Mouse (Mus musculus) embryonic facial prominence, embryonic 15.5 days (tissue): Measurements from ENCODE around the gene Grb10. TPM values are rescaled to one million over a fixed set of nuclear protein-coding genes. Genes with fewer than 3 reads are reported as not detected.
A peak's percentile ranks its signal among the peaks of the same experiment; 100 is the strongest.

Experiments used
- ATAC-seq: fragments of 200-750 bp; cut with Nextera tagmentation; 2 replicates; pipeline ENCODE4 v1.8.0; 2017; ENCODE audit warnings: low read depth, moderate TSS enrichment; ENCODE audit not compliant: insufficient number of reproducible peaks, low FRiP score, low TSS enrichment
- H3K27ac ChIP-seq: fragments of 300-500 bp; sonication (generic); replicated peaks from 2 replicates; pipeline ENCODE4 v1.5.1; 2015; ENCODE audit warnings: mild to moderate bottlenecking, inconsistent platforms
- H3K27me3 ChIP-seq: fragments of 300-500 bp; sonication (generic); 2 replicates; pipeline ENCODE4 v1.6.1; 2015; ENCODE audit warnings: inconsistent platforms
- H3K36me3 ChIP-seq: fragments of 300-500 bp; sonication (generic); 2 replicates; pipeline ENCODE4 v1.6.1; 2015; ENCODE audit warnings: mild to moderate bottlenecking, inconsistent platforms
- H3K4me1 ChIP-seq: fragments of 300-500 bp; sonication (generic); 2 replicates; pipeline ENCODE4 v1.6.1; 2015; ENCODE audit warnings: inconsistent platforms
- H3K4me2 ChIP-seq: fragments of 300-500 bp; sonication (generic); replicated peaks from 2 replicates; pipeline ENCODE4 v1.6.1; 2015; ENCODE audit warnings: mild to moderate bottlenecking, inconsistent platforms
- H3K4me3 ChIP-seq: fragments of 300-500 bp; sonication (generic); replicated peaks from 2 replicates; pipeline ENCODE4 v1.5.1; 2015; ENCODE audit warnings: mild to moderate bottlenecking, inconsistent platforms
- H3K9ac ChIP-seq: fragments of 300-500 bp; sonication (generic); 2 replicates; pipeline ENCODE4 v1.6.1; 2015; ENCODE audit warnings: inconsistent platforms
- H3K9me3 ChIP-seq: fragments of 300-500 bp; sonication (generic); replicated peaks from 2 replicates; pipeline ENCODE4 v1.6.1; 2016; ENCODE audit warnings: inconsistent platforms
- WGBS: fragments of 180-500 bp; shearing (Covaris S2); methylation state at CpG from one replicate; pipeline ENCODE4 v1.1.7; 2015; 5-methylcytosine and 5-hydroxymethylcytosine counted together
- polyA plus RNA-seq: library from polyadenylated mRNA; unstranded; fragments of >200 nt; fragmentation: Nextera tagmentation; extraction: Ambion mirVana; gene quantifications from 2 replicates; pipeline ENCODE4 v1.2.1, GENCODE M21; 2015

Grb10 gene
- polyA plus RNA-seq, 1 experiment from 2014 or later: 396 TPM

GRCm38 (mm10) chr11:11944814-11945213 is 93.7 kb downstream of the Grb10 start:
- no peak for ATAC-seq
- Histone ChIP-seq H3K4me1 (peaks cover 25% of the 10 kb centered on the region), H3K36me3 (peaks cover 31% of the 10 kb centered on the region), H3K27ac (0 out of 2 replicates have a peak overlapping the region, but pooled peaks have one; percentile 11), H3K4me3 (no peak overlapping the region), H3K27me3 (no peaks in the 10 kb centered on the region), H3K9ac (no peak overlapping the region), H3K9me3 (no peaks in the 10 kb centered on the region), H3K4me2 (no peak overlapping the region)
- 91% methylated on average over 4 of the region's 4 CpGs for WGBS

- no peaks in the 10 kb centered on the region for H3K9me3 ChIP-seq
- peaks cover 22% of the 10 kb centered on the region for H3K4me1 ChIP-seq
- H3K27me3 ChIP-seq: no peaks in the 10 kb centered on the region
- H3K9ac ChIP-seq: no peak overlapping the region
- ATAC-seq: no peak
- no peak overlapping the region for H3K4me3 ChIP-seq
- H3K4me2 ChIP-seq: no peak overlapping the region
- H3K36me3 ChIP-seq: peaks cover 31% of the 10 kb centered on the region
- H3K27ac ChIP-seq: no peak overlapping the region
Observed at GRCm38 (mm10) chr11:11944082-11944349, 94.5 kb downstream of the Grb10 start.

GRCm38 (mm10) chr11:11943240-11944081 is 95.0 kb downstream of the Grb10 start:
- Histone ChIP-seq H3K4me3 (no peak overlapping the region), H3K9me3 (no peaks in the 10 kb centered on the region), H3K27ac (no peak overlapping the region), H3K4me2 (no peak overlapping the region), H3K36me3 (peaks cover 36% of the 10 kb centered on the region), H3K4me1 (peaks cover 18% of the 10 kb centered on the region), H3K27me3 (no peaks in the 10 kb centered on the region), H3K9ac (no peak overlapping the region)
- ATAC-seq: no peak
- 84% methylated on average over 13 of the region's 13 CpGs for WGBS

DNA sequence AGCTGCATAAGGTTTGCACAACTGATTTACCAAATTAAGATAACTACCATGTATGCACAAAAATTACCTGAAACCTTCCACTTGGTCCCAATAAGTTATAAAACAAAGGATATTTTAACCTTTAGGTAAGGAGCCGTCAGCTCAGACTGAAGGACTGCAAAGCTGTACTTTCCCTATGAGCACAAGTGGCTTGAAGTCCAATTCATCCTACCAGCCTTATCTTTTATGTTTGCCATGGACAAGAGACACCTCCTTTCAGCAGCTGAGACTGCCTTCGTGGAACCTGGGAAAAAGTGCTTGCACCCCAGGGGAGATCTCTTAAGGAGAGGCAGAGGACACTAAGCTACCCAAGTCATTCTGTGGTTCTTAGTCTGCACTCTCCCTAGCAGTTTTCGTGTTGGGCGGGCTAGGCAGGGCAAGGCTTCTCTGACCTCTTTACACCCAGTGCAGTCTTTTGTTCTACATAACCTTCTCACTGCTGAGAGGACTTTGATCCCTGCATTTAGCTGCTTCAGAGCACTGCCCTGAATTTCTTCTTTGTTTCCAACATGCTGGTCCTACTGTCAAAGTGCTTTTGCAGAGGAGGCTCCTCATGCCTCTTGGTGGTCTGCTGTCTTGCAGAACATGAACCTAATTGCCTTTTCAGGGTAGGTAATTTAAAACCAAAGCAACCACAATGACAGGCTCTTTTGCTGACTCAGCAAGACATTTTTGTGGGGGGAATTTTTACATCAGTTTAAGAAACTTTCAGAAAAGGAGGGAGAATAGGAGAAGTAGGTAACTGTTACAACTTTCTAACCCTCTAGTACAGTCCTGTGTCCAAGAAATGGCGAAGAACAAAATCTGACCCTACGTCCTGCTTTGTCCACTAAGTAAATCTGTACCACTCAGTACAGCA is 95.9 kb downstream of the Grb10 start:
- Histone ChIP-seq H3K4me2 (no peak overlapping the region), H3K9ac (no peak overlapping the region), H3K27me3 (no peaks in the 10 kb centered on the region), H3K27ac (peak overlapping the region; percentile 65), H3K36me3 (peaks cover 45% of the 10 kb centered on the region), H3K9me3 (no peaks in the 10 kb centered on the region), H3K4me1 (peaks cover 12% of the 10 kb centered on the region), H3K4me3 (no peak overlapping the region)
- 62% methylated on average over 6 of the region's 6 CpGs for WGBS
- ATAC-seq: no peak

DNA sequence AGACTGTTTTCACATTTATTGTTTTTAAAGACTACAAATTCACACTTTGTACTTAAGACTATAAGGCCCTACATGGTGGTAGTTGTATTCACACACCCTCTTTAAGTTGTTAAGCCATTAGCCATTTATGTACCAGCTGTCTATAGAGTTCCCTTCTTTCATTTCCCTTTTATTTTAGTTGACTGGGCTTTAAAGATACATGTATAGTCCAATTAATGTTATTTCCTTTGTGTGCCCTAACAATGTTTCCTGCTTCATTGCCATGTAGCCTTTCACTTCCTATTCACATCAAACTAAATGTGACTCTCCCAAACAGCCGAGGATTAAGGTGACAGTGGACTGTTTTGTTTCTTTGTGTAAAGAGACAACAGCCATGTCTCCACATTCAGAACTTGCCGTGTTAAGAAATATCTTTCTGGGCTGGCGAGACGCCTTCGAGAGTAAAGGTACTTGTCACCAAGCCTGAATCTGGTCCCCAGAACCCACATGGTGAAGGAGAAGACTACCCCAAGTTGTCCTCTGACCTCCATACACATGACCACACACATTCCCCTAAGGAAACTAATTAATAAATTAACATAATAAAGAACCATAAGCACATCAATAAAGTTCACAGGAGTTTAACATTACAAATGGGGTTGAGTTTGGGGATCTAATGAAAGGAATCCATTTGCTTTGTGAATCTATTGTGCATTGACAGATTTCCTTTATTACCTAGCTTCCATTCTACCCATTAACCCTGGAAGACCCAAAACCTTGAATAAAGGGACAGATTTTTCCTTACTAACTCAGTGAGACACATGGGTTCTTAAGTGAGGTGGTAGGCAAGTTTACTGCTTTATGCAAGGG is 97.4 kb downstream of the Grb10 start:
- ATAC-seq: no peak
- Histone ChIP-seq H3K36me3 (peaks cover 56% of the 10 kb centered on the region), H3K27me3 (no peaks in the 10 kb centered on the region), H3K9ac (no peak overlapping the region), H3K9me3 (no peaks in the 10 kb centered on the region), H3K4me3 (no peak overlapping the region), H3K27ac (0 out of 2 replicates have a peak overlapping the region, but pooled peaks have one; percentile 12), H3K4me2 (no peak overlapping the region), H3K4me1 (0 out of 2 replicates have a peak, but pooled peaks cover 6% of the 10 kb centered on the region)
- WGBS: 82% methylated on average over 5 of the region's 5 CpGs

- peak; percentile 69; the same call in 1 of the 2 replicates for ATAC-seq
- Histone ChIP-seq H3K27me3 (no peaks in the 10 kb centered on the region), H3K4me2 (no peak overlapping the region), H3K36me3 (peaks cover 60% of the 10 kb centered on the region), H3K9me3 (no peaks in the 10 kb centered on the region), H3K27ac (no peak overlapping the region), H3K4me3 (no peak overlapping the region), H3K9ac (no peak overlapping the region), H3K4me1 (0 out of 2 replicates have a peak, but pooled peaks cover 6% of the 10 kb centered on the region)
- 52% methylated on average over 3 of the region's 3 CpGs for WGBS
Observed at GRCm38 (mm10) chr11:11939611-11940010, 98.9 kb downstream of the Grb10 start.

DNA sequence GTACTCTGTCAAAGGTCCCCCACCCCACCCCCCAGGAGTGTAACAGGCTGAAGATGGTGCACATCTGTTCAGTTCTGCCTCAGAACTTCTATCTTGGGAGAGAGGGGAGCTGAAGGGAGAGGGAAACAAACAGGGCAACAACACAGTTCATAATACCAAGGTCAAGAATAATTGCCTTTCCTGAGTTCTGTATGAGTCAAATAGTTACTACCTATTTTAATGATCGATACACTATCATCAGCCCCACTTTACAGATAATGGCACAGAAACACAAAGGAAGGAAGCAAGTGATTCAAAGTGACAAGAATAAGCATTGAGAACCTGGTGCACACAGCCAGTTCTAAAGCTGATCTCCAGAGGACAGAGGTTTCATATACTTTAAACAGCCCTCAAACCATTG is 99.9 kb downstream of the Grb10 start:
- ATAC-seq: no peak
- H3K27ac ChIP-seq: no peak overlapping the region
- no peak overlapping the region for H3K4me2 ChIP-seq
- no peak overlapping the region for H3K4me3 ChIP-seq
- peaks cover 59% of the 10 kb centered on the region for H3K36me3 ChIP-seq
- WGBS: 93% methylated on average over 1 of the region's 1 CpGs
- H3K9me3 ChIP-seq: no peaks in the 10 kb centered on the region
- no peaks in the 10 kb centered on the region for H3K27me3 ChIP-seq
- H3K4me1 ChIP-seq: 0 out of 2 replicates have a peak, but pooled peaks cover 6% of the 10 kb centered on the region
- H3K9ac ChIP-seq: no peak overlapping the region

DNA sequence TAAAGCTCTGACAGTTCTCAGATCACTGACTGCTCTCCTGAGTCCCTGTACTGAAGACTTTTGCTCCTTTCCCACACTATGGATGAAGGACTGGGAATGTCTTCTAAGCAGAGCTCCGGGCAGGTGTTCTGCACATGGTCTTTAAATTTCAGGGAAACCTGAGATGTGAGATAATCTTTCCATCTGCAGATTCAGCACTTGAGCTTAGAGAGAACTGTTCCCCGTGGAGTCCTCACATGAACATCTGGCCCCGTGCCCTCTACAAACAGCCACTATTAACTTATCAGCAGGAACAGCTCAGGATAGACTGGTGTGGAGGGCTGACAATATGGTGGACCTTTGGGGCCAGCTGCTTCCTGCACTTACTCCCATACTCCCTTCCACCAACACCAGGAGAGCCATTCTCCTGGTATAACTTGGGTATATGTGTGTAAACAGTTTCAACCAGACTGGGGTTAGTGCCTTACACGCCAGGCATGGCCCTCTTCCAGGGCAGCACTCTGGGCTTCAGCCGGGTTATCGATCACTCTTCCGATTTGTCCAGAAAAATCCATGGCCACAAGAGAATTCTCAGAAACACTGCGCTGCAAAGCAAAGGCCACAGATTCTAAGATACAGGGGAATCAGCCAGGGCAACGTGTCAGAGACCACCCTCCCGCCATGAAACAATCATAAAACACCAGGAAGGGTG is 101.0 kb downstream of the Grb10 start:
- H3K9me3 ChIP-seq: no peaks in the 10 kb centered on the region
- 73% methylated on average over 10 of the region's 10 CpGs for WGBS

DNA sequence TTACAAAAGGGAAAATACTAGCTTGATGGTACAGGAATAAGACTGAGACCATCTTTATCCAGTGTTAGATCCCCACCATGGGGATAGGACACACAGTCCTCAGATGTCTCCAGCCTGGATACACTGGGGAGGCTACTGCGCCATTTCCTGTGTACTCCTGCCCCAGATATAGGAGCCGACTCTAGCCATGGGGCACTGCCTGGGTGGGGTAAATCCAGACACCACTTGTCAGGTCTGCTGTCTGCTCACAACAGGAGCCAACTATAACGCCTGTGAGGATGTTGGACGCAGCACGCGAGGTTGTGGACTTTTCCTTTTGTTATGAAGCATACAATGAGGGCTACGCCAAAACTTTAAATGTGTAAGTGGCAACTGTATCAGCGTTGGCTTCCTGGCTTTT is 103.7 kb downstream of the Grb10 start:
- no peaks in the 10 kb centered on the region for H3K27me3 ChIP-seq
- no peak overlapping the region for H3K9ac ChIP-seq
- no peak overlapping the region for H3K4me2 ChIP-seq
- H3K4me3 ChIP-seq: no peak overlapping the region
- ATAC-seq: no peak
- H3K27ac ChIP-seq: peak overlapping the region; percentile 35; the same call in 1 of the 2 replicates
- no peaks in the 10 kb centered on the region for H3K9me3 ChIP-seq
- 78% methylated on average over 8 of the region's 8 CpGs for WGBS
- no peaks in the 10 kb centered on the region for H3K4me1 ChIP-seq
- H3K36me3 ChIP-seq: peaks cover 72% of the 10 kb centered on the region

More for the DNA sequence above, 101.0 kb downstream of the Grb10 start:
- no peaks in the 10 kb centered on the region for H3K27me3 ChIP-seq
- H3K9ac ChIP-seq: no peak overlapping the region
- no peak overlapping the region for H3K4me3 ChIP-seq
- 0 out of 2 replicates have a peak overlapping the region, but pooled peaks have one; percentile 7 for H3K27ac ChIP-seq
- H3K4me2 ChIP-seq: no peak overlapping the region
- 0 out of 2 replicates have a peak, but pooled peaks have one; percentile 26 for ATAC-seq
- H3K4me1 ChIP-seq: 0 out of 2 replicates have a peak, but pooled peaks cover 1% of the 10 kb centered on the region
- H3K36me3 ChIP-seq: peaks cover 60% of the 10 kb centered on the region

GRCm38 (mm10) chr11:11932102-11932789 is 106.2 kb downstream of the Grb10 start:
- H3K4me2 ChIP-seq: no peak overlapping the region
- H3K9me3 ChIP-seq: no peaks in the 10 kb centered on the region
- no peak overlapping the region for H3K9ac ChIP-seq
- WGBS: 77% methylated on average over 11 of the region's 11 CpGs
- peak; percentile 43; the same call in 1 of the 2 replicates for ATAC-seq
- H3K36me3 ChIP-seq: peaks cover 61% of the 10 kb centered on the region
- H3K27ac ChIP-seq: peak overlapping the region; percentile 8; the same call in 1 of the 2 replicates
- no peaks in the 10 kb centered on the region for H3K27me3 ChIP-seq
- no peak overlapping the region for H3K4me3 ChIP-seq
- no peaks in the 10 kb centered on the region for H3K4me1 ChIP-seq
